ENCODE assay signal across 15 mouse cellular contexts in genomic region chr1:74043584-74044105, GRCm38 (mm10).
DNase-seq lines count a peak whose midpoint lies in the region; ATAC-seq and TF ChIP-seq lines count a peak whose summit lies in the region.
"Had no signal": no experiment of that assay in that cellular context is flagged by ENCODE, and none has a peak within 500 bp of the region (broad histone marks: within the 10 kb centered on the region; RNA-seq: fewer than 3 reads in every experiment).

No protein-coding gene starts in this region.

- 76% methylated on average over 4 of the region's 4 CpGs for WGBS in forebrain, embryonic 10.5 days
- WGBS in forebrain, embryonic 13.5 days: 82% methylated on average over 4 of the region's 4 CpGs
- 40% methylated on average over 4 of the region's 4 CpGs for WGBS in kidney, adult 2 months
- 58% methylated on average over 4 of the region's 4 CpGs for WGBS in embryonic facial prominence, embryonic 15.5 days
- 24% methylated on average over 4 of the region's 4 CpGs for WGBS in liver, embryonic 15.5 days (ENCODE audit: insufficient replicate concordance)

- H3K4me3 ChIP-seq in forebrain, embryonic 10.5 days: no peak overlapping the region
- no peak overlapping the region for H3K4me3 ChIP-seq in forebrain, embryonic 13.5 days
- H3K4me3 ChIP-seq in kidney, adult 2 months (ENCODE audit: insufficient read depth, low read depth, low read length): no peak overlapping the region
- H3K4me3 ChIP-seq in embryonic facial prominence, embryonic 15.5 days (replicated peaks): no peak overlapping the region
- no peak overlapping the region for H3K4me3 ChIP-seq in liver, embryonic 15.5 days (replicated peaks)
- H3K4me3 ChIP-seq in layer of hippocampus, adult 2 months: no peak overlapping the region
- H3K4me3 ChIP-seq: erythroblast, embryonic 14.5 days; left cerebral cortex, adult 2 months had no signal

- H3K4me1 ChIP-seq in forebrain, embryonic 10.5 days: peaks cover 35% of the 10 kb centered on the region
- peaks cover 20% of the 10 kb centered on the region for H3K4me1 ChIP-seq in forebrain, embryonic 13.5 days
- H3K4me1 ChIP-seq in kidney, adult 2 months (ENCODE audit: control insufficient read depth, insufficient read depth, low read length): peaks cover 68% of the 10 kb centered on the region
- peaks cover 57% of the 10 kb centered on the region for H3K4me1 ChIP-seq in embryonic facial prominence, embryonic 15.5 days
- H3K4me1 ChIP-seq in liver, embryonic 15.5 days (replicated peaks): peaks cover 70% of the 10 kb centered on the region

- H3K27ac ChIP-seq in forebrain, embryonic 10.5 days: peak overlapping the region; percentile 22; the same call in 1 of the 2 replicates
- H3K27ac ChIP-seq in forebrain, embryonic 13.5 days: no peak overlapping the region
- peak overlapping the region; percentile 26; the same call in 1 of the 2 replicates for H3K27ac ChIP-seq in kidney, adult 2 months (ENCODE audit: insufficient read depth, low read depth, low read length)
- H3K27ac ChIP-seq in embryonic facial prominence, embryonic 15.5 days (replicated peaks): peak overlapping the region; percentile 28; the same call in 1 of the 2 replicates
- H3K27ac ChIP-seq in liver, embryonic 15.5 days (replicated peaks): peak overlapping the region; percentile 65
- H3K27ac ChIP-seq in layer of hippocampus, adult 2 months: no peak overlapping the region
- H3K27ac ChIP-seq: left cerebral cortex, adult 2 months had no signal

- no peak for DNase-seq in forebrain, embryonic 10.5 days (ENCODE audit: extremely low spot score, low spot score)
- peak; percentile 39 for DNase-seq in kidney, adult 2 months
- DNase-seq in kidney, adult 8-10 months: no peak
- no peak for DNase-seq in layer of hippocampus, adult 2 months (ENCODE audit: low spot score in 2 of 2)
- DNase-seq in thymus, postnatal 14 days: no peak
- DNase-seq: adrenal gland, adult 8-10 months; cerebellum, postnatal 25 days; lung, adult 2 months had no signal

- no peak overlapping the region for H3K4me2 ChIP-seq in forebrain, embryonic 13.5 days
- H3K4me2 ChIP-seq in embryonic facial prominence, embryonic 15.5 days (replicated peaks): no peak overlapping the region
- peak overlapping the region; percentile 46 for H3K4me2 ChIP-seq in liver, embryonic 15.5 days
- H3K4me2 ChIP-seq: midbrain, embryonic 11.5 days had no signal

- H3K36me3 ChIP-seq in forebrain, embryonic 10.5 days (replicated peaks): no peaks in the 10 kb centered on the region
- H3K36me3 ChIP-seq in forebrain, embryonic 13.5 days (ENCODE audit: poor library complexity, severe bottlenecking): no peaks in the 10 kb centered on the region
- H3K36me3 ChIP-seq in kidney, adult 2 months (ENCODE audit: control insufficient read depth, insufficient read depth, low read length): no peaks in the 10 kb centered on the region
- no peaks in the 10 kb centered on the region for H3K36me3 ChIP-seq in embryonic facial prominence, embryonic 15.5 days
- no peaks in the 10 kb centered on the region for H3K36me3 ChIP-seq in liver, embryonic 15.5 days (replicated peaks)

- ATAC-seq in forebrain, embryonic 13.5 days: no peak
- ATAC-seq in embryonic facial prominence, embryonic 15.5 days (ENCODE audit: insufficient number of reproducible peaks, low FRiP score, low TSS enrichment, low read depth): no peak
- peak; percentile 59 for ATAC-seq in liver, embryonic 15.5 days (ENCODE audit: insufficient read depth)
- ATAC-seq: inflammation-experienced regulatory T-cells, adult 6 months had no signal

- no peak overlapping the region for H3K9ac ChIP-seq in forebrain, embryonic 13.5 days
- H3K9ac ChIP-seq in embryonic facial prominence, embryonic 15.5 days: no peak overlapping the region
- H3K9ac ChIP-seq in liver, embryonic 15.5 days: no peak overlapping the region

- H3K9me3 ChIP-seq in forebrain, embryonic 10.5 days: no peaks in the 10 kb centered on the region
- H3K9me3 ChIP-seq in forebrain, embryonic 13.5 days (replicated peaks): no peaks in the 10 kb centered on the region
- no peaks in the 10 kb centered on the region for H3K9me3 ChIP-seq in embryonic facial prominence, embryonic 15.5 days (replicated peaks)
- H3K9me3 ChIP-seq in liver, embryonic 15.5 days (replicated peaks): no peaks in the 10 kb centered on the region

- H3K27me3 ChIP-seq in forebrain, embryonic 10.5 days (ENCODE audit: poor library complexity, severe bottlenecking): peaks cover 2% of the 10 kb centered on the region; the same call in 1 of the 2 replicates
- H3K27me3 ChIP-seq in forebrain, embryonic 13.5 days: no peaks in the 10 kb centered on the region
- H3K27me3 ChIP-seq in kidney, adult 2 months (replicated peaks; ENCODE audit: control insufficient read depth, insufficient read depth, low read length): no peaks in the 10 kb centered on the region
- no peaks in the 10 kb centered on the region for H3K27me3 ChIP-seq in embryonic facial prominence, embryonic 15.5 days
- no peaks in the 10 kb centered on the region; the same call in 1 of the 2 replicates for H3K27me3 ChIP-seq in liver, embryonic 15.5 days

- no peak for TF ChIP-seq CTCF in kidney, adult 2 months (conservative IDR thresholded peaks at IDR 0.05; ENCODE audit: insufficient read depth, insufficient read length, low read depth, low read length)
- TF ChIP-seq CTCF in layer of hippocampus, adult 2 months (conservative IDR thresholded peaks at IDR 0.05): no peak

- TF ChIP-seq POLR2A in kidney, adult 2 months (IDR thresholded peaks at IDR 0.05; ENCODE audit: low read depth, low read length): no peak

Comparison
In these comparisons a context has a peak if more than half of its experiments do, and no peak if none do; other contexts are left out.
1. H3K27ac ChIP-seq: peak in forebrain, embryonic 10.5 days (single experiment), kidney, adult 2 months (single experiment), embryonic facial prominence, embryonic 15.5 days (single experiment) and liver, embryonic 15.5 days (single experiment); none in forebrain, embryonic 13.5 days (single experiment) and layer of hippocampus, adult 2 months (single experiment).